Mouse (Mus musculus) intestine, embryonic 16.5 days (tissue): ENCODE results near the gene Jak2. TPM values are rescaled to one million over a fixed set of nuclear protein-coding genes. Genes with fewer than 3 reads are reported as not detected.

Experiments
- ATAC-seq: fragments of 200-750 bp; cut with Nextera tagmentation; 2 replicates; pipeline ENCODE4 v1.8.0; 2017; ENCODE audit warnings: moderate TSS enrichment, moderate library complexity
- H3K27ac ChIP-seq: fragments of 300-500 bp; sonication (generic); 2 replicates; pipeline ENCODE4 v1.5.1; 2014; ENCODE audit warnings: mild to moderate bottlenecking, low read length
- H3K27me3 ChIP-seq: fragments of 300-500 bp; sonication (generic); replicated peaks from 2 replicates; pipeline ENCODE4 v1.6.1; 2014; ENCODE audit warnings: low read length, control low read depth, mixed read lengths; ENCODE audit not compliant: control insufficient read depth, insufficient read depth
- H3K36me3 ChIP-seq: fragments of 300-500 bp; sonication (generic); 2 replicates; pipeline ENCODE4 v1.6.1; 2014; ENCODE audit warnings: low read length, control low read depth; ENCODE audit not compliant: control insufficient read depth, insufficient read depth
- H3K4me1 ChIP-seq: fragments of 300-500 bp; sonication (generic); 2 replicates; pipeline ENCODE4 v1.6.1; 2014; ENCODE audit warnings: low read length, control low read depth, mixed read lengths; ENCODE audit not compliant: control insufficient read depth, insufficient read depth
- H3K4me2 ChIP-seq: fragments of 300-500 bp; sonication (generic); 2 replicates; pipeline ENCODE4 v1.6.1; 2014; ENCODE audit warnings: low read depth, low read length, control low read depth
- H3K4me3 ChIP-seq: fragments of 300-500 bp; sonication (generic); 2 replicates; pipeline ENCODE4 v1.5.1; 2014; ENCODE audit warnings: mild to moderate bottlenecking, low read length
- H3K9ac ChIP-seq: fragments of 300-500 bp; sonication (generic); 2 replicates; pipeline ENCODE4 v1.6.1; 2014; ENCODE audit warnings: low read depth, low read length
- H3K9me3 ChIP-seq: fragments of 300-500 bp; sonication (generic); 2 replicates; pipeline ENCODE4 v1.6.1; 2016; ENCODE audit warnings: low read length, control low read depth; ENCODE audit not compliant: control insufficient read depth
- WGBS: fragments of 180-500 bp; shearing (Covaris S2); extraction: QIAGEN DNeasy Blood & Tissue Kit; methylation state at CpG from one replicate; pipeline ENCODE4 v1.1.7; 2014; 5-methylcytosine and 5-hydroxymethylcytosine counted together
- polyA plus RNA-seq: library from polyadenylated mRNA; unstranded; fragments of >200 nt; fragmentation: Nextera tagmentation; extraction: Ambion mirVana; gene quantifications from 2 replicates; pipeline ENCODE4 v1.2.1, GENCODE M21; 2015

The Jak2 gene
- polyA plus RNA-seq, 1 experiment from 2014 or later, result 3.0 TPM

GRCm38 (mm10) chr19:29291532-29291931 lies 39.9 kb downstream of the Jak2 start:
- Histone ChIP-seq H3K9me3 (no peaks in the 10 kb centered on the region), H3K27me3 (no peaks in the 10 kb centered on the region), H3K27ac (no peak overlapping the region), H3K4me2 (no peak overlapping the region), H3K9ac (no peak overlapping the region), H3K4me3 (no peak overlapping the region), H3K36me3 (peaks cover 3% of the 10 kb centered on the region; the same call in 1 of the 2 replicates), H3K4me1 (no peaks in the 10 kb centered on the region)
- peak; percentile 55; the same call in 1 of the 2 replicates for ATAC-seq
- WGBS, result 57% methylated on average over 14 of the region's 14 CpGs

GRCm38 (mm10) chr19:29292546-29292945 lies 40.9 kb downstream of the Jak2 start:
- Histone ChIP-seq H3K27ac (no peak overlapping the region), H3K4me1 (no peaks in the 10 kb centered on the region), H3K36me3 (no peaks in the 10 kb centered on the region), H3K9me3 (no peaks in the 10 kb centered on the region), H3K27me3 (no peaks in the 10 kb centered on the region), H3K9ac (no peak overlapping the region), H3K4me3 (no peak overlapping the region), H3K4me2 (no peak overlapping the region)
- WGBS, result 72% methylated on average over 4 of the region's 4 CpGs
- no peak for ATAC-seq

- no peak overlapping the region for H3K9ac ChIP-seq
- no peaks in the 10 kb centered on the region for H3K9me3 ChIP-seq
- WGBS, result 65% methylated on average over 2 of the region's 2 CpGs
- H3K4me3 ChIP-seq, result no peak overlapping the region
- H3K4me1 ChIP-seq, result no peaks in the 10 kb centered on the region
- H3K27me3 ChIP-seq, result no peaks in the 10 kb centered on the region
- H3K36me3 ChIP-seq, result no peaks in the 10 kb centered on the region
- no peak for ATAC-seq
- no peak overlapping the region for H3K4me2 ChIP-seq
- H3K27ac ChIP-seq, result no peak overlapping the region
Measured at GRCm38 (mm10) chr19:29294756-29295155, 43.1 kb downstream of the Jak2 start.

- Histone ChIP-seq H3K4me3 (no peak overlapping the region), H3K27ac (no peak overlapping the region), H3K4me1 (no peaks in the 10 kb centered on the region), H3K27me3 (no peaks in the 10 kb centered on the region), H3K9ac (no peak overlapping the region), H3K9me3 (no peaks in the 10 kb centered on the region), H3K4me2 (no peak overlapping the region), H3K36me3 (0 out of 2 replicates have a peak, but pooled peaks cover 3% of the 10 kb centered on the region)
- ATAC-seq, result no peak
Measured at GRCm38 (mm10) chr19:29296166-29296565, 44.5 kb downstream of the Jak2 start.

GRCm38 (mm10) chr19:29297366-29297765 lies 45.7 kb downstream of the Jak2 start:
- H3K9ac ChIP-seq, result no peak overlapping the region
- no peak overlapping the region for H3K4me3 ChIP-seq
- no peaks in the 10 kb centered on the region for H3K27me3 ChIP-seq
- no peaks in the 10 kb centered on the region for H3K4me1 ChIP-seq
- H3K27ac ChIP-seq, result no peak overlapping the region
- H3K4me2 ChIP-seq, result no peak overlapping the region
- ATAC-seq, result no peak
- WGBS, result 92% methylated on average over 1 of the region's 1 CpGs
- no peaks in the 10 kb centered on the region for H3K9me3 ChIP-seq
- H3K36me3 ChIP-seq, result 0 out of 2 replicates have a peak, but pooled peaks cover 3% of the 10 kb centered on the region

- no peaks in the 10 kb centered on the region for H3K4me1 ChIP-seq
- 0 out of 2 replicates have a peak, but pooled peaks cover 3% of the 10 kb centered on the region for H3K36me3 ChIP-seq
- no peak for ATAC-seq
- no peak overlapping the region for H3K4me3 ChIP-seq
- no peak overlapping the region for H3K27ac ChIP-seq
- H3K9ac ChIP-seq, result no peak overlapping the region
- H3K27me3 ChIP-seq, result no peaks in the 10 kb centered on the region
- H3K4me2 ChIP-seq, result no peak overlapping the region
- H3K9me3 ChIP-seq, result no peaks in the 10 kb centered on the region
- WGBS, result 93% methylated on average over 13 of the region's 13 CpGs
Measured at GRCm38 (mm10) chr19:29300919-29301318, 49.3 kb downstream of the Jak2 start.

GRCm38 (mm10) chr19:29302119-29302518 lies 50.5 kb downstream of the Jak2 start:
- no peaks in the 10 kb centered on the region for H3K4me1 ChIP-seq
- H3K4me2 ChIP-seq, result no peak overlapping the region
- WGBS, result 94% methylated on average over 2 of the region's 2 CpGs
- H3K27me3 ChIP-seq, result no peaks in the 10 kb centered on the region
- H3K36me3 ChIP-seq, result 0 out of 2 replicates have a peak, but pooled peaks cover 3% of the 10 kb centered on the region
- H3K9me3 ChIP-seq, result no peaks in the 10 kb centered on the region
- H3K9ac ChIP-seq, result no peak overlapping the region
- ATAC-seq, result no peak
- no peak overlapping the region for H3K27ac ChIP-seq
- H3K4me3 ChIP-seq, result no peak overlapping the region

- H3K9me3 ChIP-seq, result no peaks in the 10 kb centered on the region
- H3K4me3 ChIP-seq, result no peak overlapping the region
- no peak for ATAC-seq
- H3K9ac ChIP-seq, result no peak overlapping the region
- no peak overlapping the region for H3K27ac ChIP-seq
- no peaks in the 10 kb centered on the region for H3K4me1 ChIP-seq
- H3K36me3 ChIP-seq, result peaks cover 2% of the 10 kb centered on the region; the same call in 1 of the 2 replicates
- H3K27me3 ChIP-seq, result no peaks in the 10 kb centered on the region
- H3K4me2 ChIP-seq, result no peak overlapping the region
Measured at GRCm38 (mm10) chr19:29308832-29309231, 57.2 kb downstream of the Jak2 start.

GRCm38 (mm10) chr19:29311791-29312190 lies 60.2 kb downstream of the Jak2 start:
- Histone ChIP-seq H3K9ac (no peak overlapping the region), H3K27me3 (no peaks in the 10 kb centered on the region), H3K27ac (no peak overlapping the region), H3K4me3 (no peak overlapping the region), H3K4me2 (no peak overlapping the region), H3K9me3 (peaks cover 5% of the 10 kb centered on the region; the same call in 1 of the 2 replicates), H3K4me1 (no peaks in the 10 kb centered on the region), H3K36me3 (peaks cover 8% of the 10 kb centered on the region; the same call in 1 of the 2 replicates)
- ATAC-seq, result no peak
- 92% methylated on average over 8 of the region's 8 CpGs for WGBS

GRCm38 (mm10) chr19:29312661-29313060 lies 61.0 kb downstream of the Jak2 start:
- no peak overlapping the region for H3K4me2 ChIP-seq
- H3K9ac ChIP-seq, result no peak overlapping the region
- H3K9me3 ChIP-seq, result peaks cover 5% of the 10 kb centered on the region; the same call in 1 of the 2 replicates
- no peak overlapping the region for H3K27ac ChIP-seq
- H3K4me3 ChIP-seq, result no peak overlapping the region
- peaks cover 8% of the 10 kb centered on the region; the same call in 1 of the 2 replicates for H3K36me3 ChIP-seq
- ATAC-seq, result no peak
- no peaks in the 10 kb centered on the region for H3K4me1 ChIP-seq
- 66% methylated on average over 7 of the region's 7 CpGs for WGBS
- H3K27me3 ChIP-seq, result no peaks in the 10 kb centered on the region
